Mouse (Mus musculus) skeletal muscle tissue, adult 2 months (tissue): ENCODE data around the gene Ampd1.
A peak's percentile ranks its signal among the peaks of the same experiment; 100 is the strongest.

Experiments
- DNase-seq: peaks from one replicate; pipeline ENCODE4 v3.0.0-alpha.2; 2012; ENCODE audit warnings: low read depth, low spot score

The Ampd1 gene

GRCm38 (mm10) chr3:103073771-103074170, at the start of gene Ampd1:
Gene Ampd1 (plus strand): TSS chr3:103074014.
- peak; percentile 70 for DNase-seq

GRCm38 (mm10) chr3:103026174-103026573, 47.6 kb upstream of the Ampd1 start:
- DNase-seq: no peak

- no peak for DNase-seq
Measured at GRCm38 (mm10) chr3:103040285-103040684, 33.5 kb upstream of the Ampd1 start.

GRCm38 (mm10) chr3:103040861-103041379, 32.9 kb upstream of the Ampd1 start:
- DNase-seq: no peak

- DNase-seq: no peak
Measured at GRCm38 (mm10) chr3:103056016-103056595, 17.7 kb upstream of the Ampd1 start.

GRCm38 (mm10) chr3:103057752-103058151, 16.1 kb upstream of the Ampd1 start:
- DNase-seq: no peak

- DNase-seq: peak; percentile 83
Measured at GRCm38 (mm10) chr3:103058207-103059157, 15.3 kb upstream of the Ampd1 start, which contains the start of gene Nras. Gene Nras (plus strand): TSS chr3:103058285.

GRCm38 (mm10) chr3:103066927-103067326, 6.9 kb upstream of the Ampd1 start:
- no peak for DNase-seq

- DNase-seq: peak; percentile 78
Measured at GRCm38 (mm10) chr3:103068971-103069370, 4.8 kb upstream of the Ampd1 start.

- DNase-seq: peak; percentile 63
Measured at GRCm38 (mm10) chr3:103075871-103076270, 2.1 kb downstream of the Ampd1 start.

GRCm38 (mm10) chr3:103076476-103076875, 2.7 kb downstream of the Ampd1 start:
- peak; percentile 58 for DNase-seq

- DNase-seq: peak; percentile 82
Measured at GRCm38 (mm10) chr3:103079301-103079700, 5.5 kb downstream of the Ampd1 start.

GRCm38 (mm10) chr3:103081051-103081450, 7.2 kb downstream of the Ampd1 start:
- no peak for DNase-seq

- DNase-seq: peak; percentile 77
Measured at GRCm38 (mm10) chr3:103081861-103082453, 8.1 kb downstream of the Ampd1 start.

GRCm38 (mm10) chr3:103082761-103083160, 8.9 kb downstream of the Ampd1 start:
- peak; percentile 86 for DNase-seq

GRCm38 (mm10) chr3:103085986-103086385, 12.2 kb downstream of the Ampd1 start:
- DNase-seq: no peak

GRCm38 (mm10) chr3:103091753-103092152, 17.9 kb downstream of the Ampd1 start:
- DNase-seq: no peak

- DNase-seq: no peak
Measured at GRCm38 (mm10) chr3:103098662-103099061, 24.8 kb downstream of the Ampd1 start.

- DNase-seq: no peak
Measured at GRCm38 (mm10) chr3:103099667-103100066, 25.9 kb downstream of the Ampd1 start.

- no peak for DNase-seq
Measured at GRCm38 (mm10) chr3:103100735-103101134, 26.9 kb downstream of the Ampd1 start.

GRCm38 (mm10) chr3:103101194-103101593, 27.4 kb downstream of the Ampd1 start:
- DNase-seq: no peak

- DNase-seq: peak; percentile 45
Measured at GRCm38 (mm10) chr3:103101909-103102308, 28.1 kb downstream of the Ampd1 start.
